Mouse (Mus musculus): ENCODE measurements around the gene Prom1. TPM values are rescaled to one million over a fixed set of nuclear protein-coding genes. Genes with fewer than 3 reads are reported as not detected.

The Prom1 gene
- polyA plus RNA-seq, 1 experiment from 2014 or later = 123 TPM

DNA sequence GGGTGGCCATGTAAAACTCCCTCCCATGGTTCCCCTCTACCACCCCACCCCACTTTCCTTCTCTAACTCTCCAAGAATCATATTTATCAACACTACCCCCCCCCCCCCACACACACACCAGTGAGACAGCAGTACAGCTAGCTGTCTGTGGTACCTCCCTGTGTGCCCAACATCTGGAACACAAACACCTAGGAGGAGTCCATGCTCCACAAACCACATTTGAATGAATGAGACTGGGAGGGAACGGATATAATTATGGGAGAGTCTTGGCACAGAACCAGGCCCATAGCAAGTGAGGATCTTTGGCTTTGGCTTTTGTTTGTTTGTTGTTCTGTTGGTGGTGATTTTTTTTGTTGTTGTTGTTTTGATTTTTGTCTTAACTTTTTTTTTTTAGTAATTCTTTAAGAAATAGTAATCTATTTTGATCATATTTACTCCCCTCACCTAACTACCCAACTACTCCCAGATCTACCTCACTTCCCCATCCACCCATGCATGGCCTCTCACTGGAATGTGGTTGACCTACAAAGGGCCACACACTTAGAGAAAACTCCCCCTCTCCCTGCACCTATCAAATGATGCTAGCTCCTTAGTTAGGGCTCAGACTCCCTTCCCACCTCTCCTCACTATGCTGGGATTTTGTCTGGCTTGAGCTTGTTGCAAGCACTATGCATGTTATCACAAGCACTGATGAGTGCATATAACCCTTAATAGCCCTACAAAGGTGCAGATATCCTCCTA lies 124.8 kb downstream of the Prom1 start:
- Histone ChIP-seq H3K36me3 (ENCODE audit: control insufficient read depth, insufficient read depth, low read length) (no peaks in the 10 kb centered on the region), H3K4me2 (ENCODE audit: low read depth, severe bottlenecking) (no peak overlapping the region), H3K9me3 (ENCODE audit: control insufficient read depth, low read length) (no peaks in the 10 kb centered on the region), H3K9ac (ENCODE audit: low read length) (no peak overlapping the region), H3K27ac (replicated peaks; ENCODE audit: low read depth, low read length) (no peak overlapping the region), H3K27me3 (ENCODE audit: control insufficient read depth, insufficient read depth, low read length) (no peaks in the 10 kb centered on the region), H3K4me3 (ENCODE audit: low read depth, low read length) (no peak overlapping the region), H3K4me1 (ENCODE audit: control insufficient read depth, insufficient read depth, low read length) (peaks cover 3% of the 10 kb centered on the region; the same call in 1 of the 2 replicates)
- DNase-seq (ENCODE audit: low spot score) (no peak), ATAC-seq (ENCODE audit: insufficient number of reproducible peaks, low FRiP score, low TSS enrichment, low read depth) (no peak)
- 79% methylated on average over 1 of the region's 1 CpGs for WGBS

DNA sequence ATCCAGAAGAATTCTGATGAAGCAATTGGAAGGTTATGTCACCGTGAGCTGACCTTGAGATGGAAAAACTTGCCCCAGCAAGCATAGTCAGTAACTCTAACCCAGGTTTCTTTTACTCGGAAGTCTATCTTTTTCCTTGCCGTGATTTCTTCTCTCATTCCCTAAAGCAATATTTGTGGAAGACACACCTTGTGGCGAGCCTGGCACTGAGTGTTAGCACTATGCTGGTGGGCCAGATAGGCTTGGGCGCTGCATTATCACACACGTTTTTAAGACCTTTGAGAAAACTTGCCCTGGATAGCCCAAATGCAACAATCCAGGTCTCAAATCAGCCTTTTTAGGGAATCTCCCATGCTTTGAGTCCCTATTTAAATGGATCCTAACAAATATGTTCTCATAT lies 127.7 kb downstream of the Prom1 start:
- no peaks in the 10 kb centered on the region for H3K4me1 ChIP-seq (ENCODE audit: control insufficient read depth, insufficient read depth, low read length)

DNA sequence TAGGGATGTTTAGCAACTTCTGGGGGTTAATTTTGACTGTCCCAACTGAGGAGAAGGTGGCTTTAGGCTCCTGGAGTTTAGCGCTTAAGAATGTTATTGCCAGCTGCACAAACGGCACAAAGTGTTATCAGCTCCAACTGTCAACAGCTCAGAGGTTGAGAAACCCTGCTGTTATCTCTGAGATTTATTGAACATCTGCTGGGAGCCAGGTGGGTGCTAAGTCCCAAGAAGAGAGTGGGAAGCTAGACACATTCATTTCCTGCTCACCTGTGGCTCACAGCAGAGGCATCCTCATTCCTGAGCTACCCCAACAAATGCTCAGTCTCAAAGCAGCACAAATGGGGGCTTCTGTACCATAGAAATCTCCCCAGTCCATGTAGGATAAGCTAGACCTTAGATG lies 130.7 kb downstream of the Prom1 start:
- Histone ChIP-seq H3K27ac (replicated peaks; ENCODE audit: low read depth, low read length) (no peak overlapping the region), H3K9ac (ENCODE audit: low read length) (no peak overlapping the region), H3K27me3 (ENCODE audit: control insufficient read depth, insufficient read depth, low read length) (no peaks in the 10 kb centered on the region), H3K4me3 (ENCODE audit: low read depth, low read length) (no peak overlapping the region), H3K36me3 (ENCODE audit: control insufficient read depth, insufficient read depth, low read length) (no peaks in the 10 kb centered on the region), H3K4me2 (ENCODE audit: low read depth, severe bottlenecking) (no peak overlapping the region), H3K9me3 (ENCODE audit: control insufficient read depth, low read length) (no peaks in the 10 kb centered on the region), H3K4me1 (ENCODE audit: control insufficient read depth, insufficient read depth, low read length) (no peaks in the 10 kb centered on the region)
- 59% methylated on average over 2 of the region's 2 CpGs for WGBS
- no peak for ATAC-seq (ENCODE audit: insufficient number of reproducible peaks, low FRiP score, low TSS enrichment, low read depth)
- no peak for DNase-seq (ENCODE audit: low spot score)

More for the DNA sequence above, 127.7 kb downstream of the Prom1 start:
- Histone ChIP-seq H3K4me3 (ENCODE audit: low read depth, low read length) (no peak overlapping the region), H3K9me3 (ENCODE audit: control insufficient read depth, low read length) (no peaks in the 10 kb centered on the region), H3K36me3 (ENCODE audit: control insufficient read depth, insufficient read depth, low read length) (no peaks in the 10 kb centered on the region), H3K9ac (ENCODE audit: low read length) (no peak overlapping the region), H3K27me3 (ENCODE audit: control insufficient read depth, insufficient read depth, low read length) (no peaks in the 10 kb centered on the region), H3K4me2 (ENCODE audit: low read depth, severe bottlenecking) (no peak overlapping the region), H3K27ac (replicated peaks; ENCODE audit: low read depth, low read length) (no peak overlapping the region)
- no peak for ATAC-seq (ENCODE audit: insufficient number of reproducible peaks, low FRiP score, low TSS enrichment, low read depth)
- DNase-seq (ENCODE audit: low spot score) = no peak
- WGBS = 85% methylated on average over 6 of the region's 6 CpGs

DNA sequence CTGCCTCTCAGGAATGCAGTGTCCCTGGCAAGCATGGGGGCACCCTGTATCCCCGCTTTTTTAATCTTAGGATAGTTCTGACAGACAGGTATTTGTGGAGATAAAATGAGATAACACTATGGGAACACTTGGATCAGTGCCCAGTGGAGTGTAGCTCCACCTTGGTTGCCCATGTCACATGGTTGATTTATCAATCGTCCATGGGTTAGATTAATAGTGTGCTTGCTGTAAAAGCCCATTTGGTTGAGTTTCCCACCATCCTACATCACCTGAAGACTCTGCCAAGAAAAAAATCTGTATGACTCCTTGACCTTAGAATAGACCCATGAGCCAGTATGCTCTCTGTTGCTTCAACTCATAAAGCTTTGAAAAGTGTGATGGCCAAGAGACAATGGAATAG lies 131.3 kb downstream of the Prom1 start:
- no peak for DNase-seq (ENCODE audit: low spot score)
- H3K36me3 ChIP-seq (ENCODE audit: control insufficient read depth, insufficient read depth, low read length) = no peaks in the 10 kb centered on the region
- no peaks in the 10 kb centered on the region for H3K27me3 ChIP-seq (ENCODE audit: control insufficient read depth, insufficient read depth, low read length)
- H3K9ac ChIP-seq (ENCODE audit: low read length) = no peak overlapping the region
- no peak overlapping the region for H3K4me3 ChIP-seq (ENCODE audit: low read depth, low read length)
- H3K4me2 ChIP-seq (ENCODE audit: low read depth, severe bottlenecking) = no peak overlapping the region
- no peak for ATAC-seq (ENCODE audit: insufficient number of reproducible peaks, low FRiP score, low TSS enrichment, low read depth)
- no peaks in the 10 kb centered on the region for H3K9me3 ChIP-seq (ENCODE audit: control insufficient read depth, low read length)
- WGBS = 86% methylated on average over 2 of the region's 2 CpGs
- H3K4me1 ChIP-seq (ENCODE audit: control insufficient read depth, insufficient read depth, low read length) = no peaks in the 10 kb centered on the region
- H3K27ac ChIP-seq (replicated peaks; ENCODE audit: low read depth, low read length) = no peak overlapping the region

DNA sequence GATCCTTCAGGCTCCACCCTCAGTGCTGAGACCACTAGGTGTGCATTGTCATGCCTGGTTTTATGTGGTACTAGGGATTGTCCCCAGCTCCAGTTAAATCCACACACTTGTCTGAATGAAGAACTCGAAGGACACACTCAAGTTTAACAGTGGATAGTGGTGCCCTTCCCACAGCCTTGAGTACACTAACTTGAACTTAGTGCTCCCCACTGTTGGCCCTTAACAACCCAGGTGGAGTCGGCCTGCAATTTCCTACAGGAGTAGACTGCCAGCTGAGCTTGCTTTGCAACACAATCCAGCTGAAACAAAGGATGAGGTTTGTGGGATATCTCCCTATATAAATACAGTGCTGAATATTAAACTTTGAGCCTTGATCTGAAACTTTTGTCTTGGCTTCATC lies 133.2 kb downstream of the Prom1 start:
- H3K27ac ChIP-seq (replicated peaks; ENCODE audit: low read depth, low read length) = no peak overlapping the region
- H3K9me3 ChIP-seq (ENCODE audit: control insufficient read depth, low read length) = no peaks in the 10 kb centered on the region
- WGBS = 67% methylated on average over 2 of the region's 2 CpGs
- no peak overlapping the region for H3K9ac ChIP-seq (ENCODE audit: low read length)
- no peak overlapping the region for H3K4me2 ChIP-seq (ENCODE audit: low read depth, severe bottlenecking)
- no peaks in the 10 kb centered on the region for H3K27me3 ChIP-seq (ENCODE audit: control insufficient read depth, insufficient read depth, low read length)
- no peak overlapping the region for H3K4me3 ChIP-seq (ENCODE audit: low read depth, low read length)
- DNase-seq (ENCODE audit: low spot score) = no peak
- no peaks in the 10 kb centered on the region for H3K4me1 ChIP-seq (ENCODE audit: control insufficient read depth, insufficient read depth, low read length)
- no peak for ATAC-seq (ENCODE audit: insufficient number of reproducible peaks, low FRiP score, low TSS enrichment, low read depth)
- H3K36me3 ChIP-seq (ENCODE audit: control insufficient read depth, insufficient read depth, low read length) = no peaks in the 10 kb centered on the region

DNA sequence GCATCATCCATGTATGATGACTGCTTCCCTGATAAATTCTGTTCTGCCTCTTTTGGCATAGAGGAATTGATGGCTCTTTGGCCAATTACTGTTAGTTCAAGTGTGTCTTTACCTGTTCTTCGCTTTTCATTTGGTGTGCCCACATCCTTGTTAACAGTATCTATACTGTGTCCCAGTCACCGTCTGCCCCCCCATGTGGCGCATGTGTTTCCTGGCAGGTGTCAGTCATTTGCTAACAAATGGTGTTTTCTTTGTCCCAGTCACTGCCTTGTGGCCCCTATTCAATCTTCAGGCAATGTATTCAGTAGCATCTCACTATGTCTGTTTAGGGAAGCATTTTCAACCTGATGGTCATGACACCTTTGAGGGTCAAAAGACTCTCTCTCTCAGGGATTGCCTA lies 140.8 kb downstream of the Prom1 start:
- DNase-seq (ENCODE audit: low spot score) (no peak), ATAC-seq (ENCODE audit: insufficient number of reproducible peaks, low FRiP score, low TSS enrichment, low read depth) (no peak)
- no peak overlapping the region for H3K9ac ChIP-seq (ENCODE audit: low read length)
- no peak overlapping the region for H3K4me3 ChIP-seq (ENCODE audit: low read depth, low read length)
- no peaks in the 10 kb centered on the region for H3K27me3 ChIP-seq (ENCODE audit: control insufficient read depth, insufficient read depth, low read length)
- WGBS = 92% methylated on average over 3 of the region's 3 CpGs
- H3K27ac ChIP-seq (replicated peaks; ENCODE audit: low read depth, low read length) = no peak overlapping the region
- H3K36me3 ChIP-seq (ENCODE audit: control insufficient read depth, insufficient read depth, low read length) = no peaks in the 10 kb centered on the region
- H3K4me2 ChIP-seq (ENCODE audit: low read depth, severe bottlenecking) = no peak overlapping the region
- no peaks in the 10 kb centered on the region for H3K4me1 ChIP-seq (ENCODE audit: control insufficient read depth, insufficient read depth, low read length)
- no peaks in the 10 kb centered on the region for H3K9me3 ChIP-seq (ENCODE audit: control insufficient read depth, low read length)

DNA sequence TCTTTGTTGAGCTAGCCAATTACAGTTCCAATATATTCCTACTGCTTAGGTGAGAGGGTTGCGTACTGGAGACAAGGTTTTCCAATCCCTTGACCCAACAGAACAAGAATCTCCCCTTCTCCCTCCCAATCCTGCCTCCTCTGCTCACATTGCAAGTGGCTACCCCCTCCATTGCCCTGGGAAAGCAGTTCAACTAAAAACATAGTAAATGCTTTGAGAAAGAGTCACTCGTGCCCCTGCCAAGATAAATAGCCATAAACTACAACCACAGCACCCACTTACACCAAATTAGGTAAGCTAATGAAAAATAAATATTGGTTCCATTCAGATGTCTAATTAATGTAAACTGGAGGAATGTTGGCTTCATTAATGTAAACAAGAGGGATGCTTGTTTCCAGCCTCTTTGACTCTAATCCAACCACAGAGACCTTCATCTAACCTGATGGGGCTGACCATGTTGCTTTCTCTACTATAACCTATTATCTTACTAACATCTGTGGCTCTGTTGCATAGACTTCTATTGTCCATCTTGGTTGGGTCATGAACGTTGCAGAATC lies 141.9 kb downstream of the Prom1 start:
- Histone ChIP-seq H3K36me3 (ENCODE audit: control insufficient read depth, insufficient read depth, low read length) (no peaks in the 10 kb centered on the region), H3K4me3 (ENCODE audit: low read depth, low read length) (no peak overlapping the region), H3K27ac (replicated peaks; ENCODE audit: low read depth, low read length) (no peak overlapping the region), H3K4me1 (ENCODE audit: control insufficient read depth, insufficient read depth, low read length) (no peaks in the 10 kb centered on the region), H3K4me2 (ENCODE audit: low read depth, severe bottlenecking) (no peak overlapping the region), H3K9ac (ENCODE audit: low read length) (no peak overlapping the region), H3K9me3 (ENCODE audit: control insufficient read depth, low read length) (no peaks in the 10 kb centered on the region), H3K27me3 (ENCODE audit: control insufficient read depth, insufficient read depth, low read length) (no peaks in the 10 kb centered on the region)
- no peak for ATAC-seq (ENCODE audit: insufficient number of reproducible peaks, low FRiP score, low TSS enrichment, low read depth)
- WGBS = 84% methylated on average over 3 of the region's 3 CpGs
- no peak for DNase-seq (ENCODE audit: low spot score)

DNA sequence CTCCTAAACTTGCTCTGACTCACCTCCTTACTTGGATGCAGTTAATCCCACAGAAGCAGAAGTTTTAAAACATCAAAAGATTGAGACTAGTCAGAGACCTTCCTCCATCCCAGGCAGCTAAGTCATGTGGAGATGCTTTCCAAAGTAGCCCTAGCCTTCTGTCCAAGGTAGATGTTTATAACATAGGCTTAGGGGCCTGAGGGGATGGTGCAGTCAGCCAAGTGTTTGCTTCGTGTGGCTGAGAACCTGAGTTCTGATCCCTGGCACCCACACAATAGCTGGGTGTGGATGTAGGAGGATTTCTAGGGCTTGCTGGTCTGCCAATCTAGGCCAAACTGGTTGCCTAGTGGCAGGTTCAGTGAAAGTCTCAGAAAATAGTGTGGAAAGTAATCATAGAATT lies 148.6 kb downstream of the Prom1 start:
- DNase-seq (ENCODE audit: low spot score) (no peak), ATAC-seq (ENCODE audit: insufficient number of reproducible peaks, low FRiP score, low TSS enrichment, low read depth) (no peak)
- Histone ChIP-seq H3K27me3 (ENCODE audit: control insufficient read depth, insufficient read depth, low read length) (no peaks in the 10 kb centered on the region), H3K9me3 (ENCODE audit: control insufficient read depth, low read length) (no peaks in the 10 kb centered on the region), H3K9ac (ENCODE audit: low read length) (no peak overlapping the region), H3K27ac (replicated peaks; ENCODE audit: low read depth, low read length) (no peak overlapping the region), H3K4me2 (ENCODE audit: low read depth, severe bottlenecking) (no peak overlapping the region), H3K4me3 (ENCODE audit: low read depth, low read length) (no peak overlapping the region), H3K4me1 (ENCODE audit: control insufficient read depth, insufficient read depth, low read length) (0 out of 2 replicates have a peak, but pooled peaks cover 3% of the 10 kb centered on the region), H3K36me3 (ENCODE audit: control insufficient read depth, insufficient read depth, low read length) (no peaks in the 10 kb centered on the region)
- 85% methylated on average over 1 of the region's 1 CpGs for WGBS
